Mouse (Mus musculus): ENCODE results near the gene Lman2.

Gene Lman2

DNA sequence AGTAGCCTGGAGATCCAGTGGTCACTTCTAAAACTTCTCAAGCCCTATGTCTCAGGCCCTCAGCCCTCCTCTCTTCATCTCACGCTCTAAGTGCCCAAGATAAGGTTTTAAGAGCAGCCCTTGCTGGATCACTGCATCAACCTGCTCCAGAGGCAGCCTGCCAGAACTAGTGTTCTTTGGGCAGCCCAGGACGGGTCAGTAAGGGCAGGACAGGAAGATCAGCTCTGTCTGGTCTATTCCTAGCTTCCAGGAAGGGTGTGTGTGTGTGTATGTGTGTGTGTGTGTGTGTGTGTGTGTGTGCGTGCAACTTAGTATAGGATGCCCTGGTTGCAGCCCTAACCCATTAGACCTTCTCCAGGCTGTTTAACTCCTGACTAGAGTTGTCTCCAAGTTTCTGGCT lies 7.7 kb upstream of the Lman2 start:
- DNase-seq: no peak

DNA sequence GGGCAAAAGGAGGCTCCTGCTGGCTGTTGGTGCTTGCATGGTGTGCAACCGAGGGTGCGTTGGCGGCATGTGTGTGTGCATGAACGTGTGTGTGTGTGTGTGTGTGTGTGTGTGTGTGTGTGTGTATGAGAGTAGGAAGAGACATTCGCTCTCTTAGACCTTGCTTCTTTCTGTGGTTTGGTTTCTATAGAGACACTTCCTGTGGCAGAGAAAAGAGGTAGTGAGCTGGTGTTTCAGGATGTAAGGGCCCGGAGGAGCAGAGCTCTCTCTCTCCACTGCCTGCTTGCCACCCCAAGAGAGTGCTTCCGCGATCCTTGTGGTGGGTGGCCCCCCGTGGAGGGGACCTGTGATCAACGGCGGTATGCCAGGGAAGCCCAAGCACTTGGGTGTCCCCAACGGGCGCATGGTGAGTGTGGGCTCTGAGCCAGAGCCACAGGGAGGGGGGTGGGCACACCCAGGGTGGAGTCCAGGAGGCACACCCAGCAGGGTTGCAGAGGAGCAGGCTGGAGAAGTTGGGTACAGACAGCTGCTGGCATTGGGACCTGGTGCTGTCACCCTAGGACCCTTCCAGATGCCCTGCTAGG lies 7.0 kb upstream of the Lman2 start, which contains the start of gene Rgs14:
Gene Rgs14 (plus strand): TSS at position 202 of the 584 bp plus-strand sequence.
- DNase-seq: peak; percentile 81 to 88

DNA sequence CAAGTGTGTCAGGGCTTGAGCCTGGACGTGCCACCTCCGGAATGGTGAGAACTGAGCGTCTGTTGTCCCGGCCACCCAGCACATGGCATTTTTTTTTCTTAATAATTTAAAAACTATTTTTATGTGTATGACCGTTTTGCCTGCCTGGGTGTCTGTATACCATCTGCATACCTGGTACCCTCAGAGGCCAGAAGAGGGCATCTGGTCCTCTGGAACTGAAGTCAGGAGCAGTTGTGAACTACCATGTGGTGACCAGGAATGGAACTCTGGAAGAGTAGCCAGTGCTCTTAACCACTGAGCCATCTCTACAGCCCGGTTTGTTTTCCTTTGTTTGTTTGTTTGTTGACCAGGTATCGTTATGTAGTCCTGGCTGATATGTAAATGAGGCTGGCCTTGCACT lies 5.8 kb upstream of the Lman2 start:
- DNase-seq: peak in 1 of 2 experiments; percentile 42

DNA sequence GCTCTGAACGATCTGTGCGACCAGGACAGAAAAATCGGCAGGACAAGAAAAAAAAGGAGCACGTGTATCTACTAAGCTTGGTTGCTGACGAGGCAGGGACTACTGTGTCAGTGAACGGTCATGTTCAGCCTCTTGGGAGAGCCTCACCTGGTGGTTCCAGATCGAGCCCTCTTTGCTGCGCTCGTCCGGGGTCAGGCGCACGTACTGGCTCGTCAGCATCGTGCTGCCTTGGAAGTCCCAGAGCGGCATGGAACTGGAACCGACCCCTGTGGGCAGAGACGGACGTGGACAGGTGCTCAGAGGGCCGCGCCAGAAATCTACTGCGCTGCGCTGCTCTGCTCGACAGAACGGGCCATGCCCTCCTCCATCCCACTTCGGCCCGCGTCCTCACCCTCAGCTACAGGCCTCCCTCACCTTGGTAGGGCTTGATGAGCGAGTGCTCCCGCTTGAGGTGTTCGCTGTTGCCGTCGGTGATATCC lies 570 bp downstream of the Lman2 start:
- DNase-seq: peak in 1 of 2 experiments; percentile 35

DNA sequence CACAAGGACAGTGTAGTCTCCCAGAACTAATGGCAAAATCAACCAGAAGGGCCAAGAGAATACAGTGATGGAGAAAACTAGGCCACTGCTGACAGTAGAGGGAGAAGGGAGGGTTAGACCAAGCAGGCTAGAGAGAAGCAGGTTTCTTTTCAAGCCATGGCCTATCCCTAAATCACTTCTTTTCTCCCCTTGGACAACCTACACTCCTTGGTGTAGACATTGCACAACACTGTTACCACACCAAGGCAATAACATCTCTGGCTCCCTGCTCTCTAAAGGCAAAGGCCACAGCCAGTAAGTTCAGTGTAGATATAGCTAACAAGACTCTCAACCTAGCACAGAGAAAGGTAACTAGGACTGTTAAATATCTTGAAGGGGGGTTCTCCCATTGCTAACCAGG lies 1.4 kb downstream of the Lman2 start:
- DNase-seq: no peak

DNA sequence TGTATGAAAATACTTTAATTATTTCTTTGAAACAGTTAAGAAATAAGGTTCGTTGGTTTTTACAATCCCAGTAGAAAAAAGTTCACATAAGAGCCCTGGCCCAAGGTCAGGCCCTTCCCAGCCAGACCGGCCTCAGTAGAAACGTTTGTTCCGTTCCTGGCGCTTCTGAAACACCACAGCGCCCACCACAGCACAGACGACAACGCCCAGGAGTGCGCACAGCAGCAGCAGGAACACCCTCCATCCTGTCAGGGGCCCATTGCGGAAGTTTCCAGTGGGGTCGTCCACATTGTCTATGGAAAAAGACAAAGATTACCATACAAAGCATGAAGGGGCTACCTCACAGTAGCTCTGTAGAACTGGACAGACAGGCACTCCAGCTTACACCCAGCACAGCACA lies 15.8 kb downstream of the Lman2 start:
- no peak for DNase-seq

DNA sequence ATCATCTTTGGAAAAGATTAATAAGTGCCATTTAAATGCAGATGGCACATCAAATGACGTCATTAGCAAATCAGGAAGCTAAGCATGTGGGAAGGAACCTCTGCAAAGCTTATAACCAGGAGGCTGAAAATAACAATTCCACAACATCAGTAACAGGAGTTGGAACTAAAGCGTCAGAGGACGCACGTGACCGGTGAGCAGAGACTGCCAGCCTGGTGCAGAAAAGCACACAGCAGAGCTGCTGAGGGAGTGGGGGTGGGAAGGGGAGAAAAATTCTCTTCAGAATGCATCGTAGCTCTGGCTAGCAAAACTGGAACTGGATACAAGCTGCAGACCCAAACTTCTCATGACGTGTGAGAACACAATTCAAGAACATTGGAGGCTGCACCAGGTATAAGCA lies 18.3 kb downstream of the Lman2 start:
- no peak for DNase-seq

DNA sequence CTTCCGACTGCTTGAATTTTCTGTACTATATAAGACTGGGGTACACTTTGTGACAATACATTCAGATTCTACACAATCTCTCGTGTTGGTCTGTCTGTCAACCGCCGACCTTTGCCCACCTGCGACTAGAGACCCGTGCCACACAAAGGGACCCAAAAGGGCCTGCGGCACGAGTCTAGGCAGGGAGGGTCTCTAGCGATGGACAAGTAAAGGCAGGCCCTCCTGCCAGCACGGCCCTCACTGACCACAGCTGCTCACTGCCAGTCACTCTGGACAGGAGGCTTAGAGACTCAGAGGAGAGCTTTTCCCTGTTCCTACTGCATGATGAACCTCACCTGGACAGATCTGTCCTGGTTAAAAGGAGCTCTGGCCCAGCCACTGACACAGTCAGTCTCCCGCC lies 20.1 kb downstream of the Lman2 start:
- no peak for DNase-seq

DNA sequence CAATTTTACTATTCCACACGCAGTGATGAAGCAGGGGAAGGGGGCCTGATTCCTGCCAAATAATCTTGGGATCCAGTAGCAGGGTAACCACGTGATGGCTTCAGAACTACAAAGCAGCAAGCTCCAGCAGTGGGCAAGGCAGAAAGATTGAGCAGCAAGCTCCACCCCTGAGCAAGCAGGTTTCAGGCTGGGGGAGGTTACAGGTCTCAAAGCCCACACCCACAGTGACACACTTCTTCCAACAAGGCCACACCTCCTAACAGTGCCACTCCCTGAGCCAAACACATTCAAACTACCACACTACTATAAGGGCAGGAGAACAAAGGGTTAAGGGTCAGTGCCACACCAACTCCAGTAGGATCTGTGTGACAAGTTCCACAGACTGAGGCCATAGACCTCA lies 23.3 kb downstream of the Lman2 start:
- DNase-seq: no peak

DNA sequence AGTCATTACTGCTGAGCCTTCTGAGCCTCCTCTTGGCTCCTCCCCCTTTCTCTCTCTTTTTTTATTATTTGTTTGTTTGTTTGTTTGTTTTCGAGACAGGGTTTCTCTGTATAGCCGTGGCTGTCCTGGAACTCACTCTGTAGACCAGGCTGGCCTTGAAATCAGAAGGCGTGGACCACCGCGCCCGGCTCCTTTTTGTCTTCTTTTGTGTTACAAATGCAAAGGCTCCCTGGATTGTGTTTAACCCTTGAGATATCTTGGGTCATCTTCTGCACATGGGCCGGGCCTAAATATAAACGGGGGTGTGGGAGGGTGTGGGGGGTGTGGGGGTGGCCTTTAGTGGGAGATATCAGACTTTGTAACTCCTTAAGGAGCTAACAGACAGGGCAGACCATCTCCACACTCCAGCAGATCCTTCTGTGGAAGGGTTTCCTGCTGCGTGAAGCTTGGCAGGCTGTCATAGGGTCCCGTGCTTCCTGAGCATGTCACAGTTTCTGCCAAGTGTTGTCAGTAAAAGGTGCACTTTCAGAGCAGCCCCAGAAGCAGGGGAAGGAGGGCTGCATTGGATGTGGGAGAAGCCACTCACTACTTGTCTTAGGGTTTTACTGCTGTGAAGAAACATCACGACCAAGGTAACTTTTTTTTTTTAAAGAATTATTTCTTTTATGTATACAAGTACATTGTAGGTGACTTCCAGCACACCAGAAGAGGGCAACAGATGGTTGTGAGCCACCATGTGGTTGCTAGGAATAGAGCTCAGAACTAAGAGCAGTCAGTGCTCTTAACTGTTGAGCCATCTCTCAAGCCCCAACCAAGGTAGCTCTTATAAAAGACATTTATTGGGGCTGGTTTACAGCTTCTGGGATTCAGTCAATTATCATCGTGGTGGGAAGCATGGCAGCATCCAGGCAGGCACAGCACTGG lies 24.2 kb downstream of the Lman2 start:
- DNase-seq: no peak

DNA sequence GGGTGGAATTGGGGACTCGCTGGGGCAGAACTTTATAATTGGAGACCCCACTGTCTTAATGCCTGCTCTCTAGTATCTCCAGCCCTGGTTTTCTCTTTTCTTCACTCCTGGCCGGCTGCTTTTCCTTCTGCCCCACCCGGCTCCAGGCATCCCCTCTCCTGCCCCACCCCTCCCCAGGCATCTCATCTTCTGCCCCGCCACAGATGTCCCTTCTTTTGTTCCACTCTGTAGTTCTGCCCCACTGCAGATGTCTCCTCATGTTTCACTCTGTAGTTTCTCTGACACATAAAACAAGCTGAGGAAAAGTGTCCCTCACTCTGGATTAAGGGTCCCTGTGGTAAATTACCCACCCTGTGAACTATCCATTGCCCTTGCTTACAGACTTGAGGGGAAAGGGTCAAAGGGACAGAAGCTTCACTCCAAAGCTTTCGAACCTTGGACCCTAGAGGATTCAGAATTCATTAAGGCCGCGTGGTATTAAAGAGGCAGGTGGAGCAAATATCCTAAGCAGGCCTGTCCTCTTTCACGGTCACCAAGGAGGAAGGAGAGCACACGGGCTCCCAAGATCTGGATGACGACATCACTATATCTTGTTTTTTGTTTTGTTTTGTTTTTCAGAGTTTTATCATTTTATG lies 25.1 kb downstream of the Lman2 start:
- DNase-seq: no peak

DNA sequence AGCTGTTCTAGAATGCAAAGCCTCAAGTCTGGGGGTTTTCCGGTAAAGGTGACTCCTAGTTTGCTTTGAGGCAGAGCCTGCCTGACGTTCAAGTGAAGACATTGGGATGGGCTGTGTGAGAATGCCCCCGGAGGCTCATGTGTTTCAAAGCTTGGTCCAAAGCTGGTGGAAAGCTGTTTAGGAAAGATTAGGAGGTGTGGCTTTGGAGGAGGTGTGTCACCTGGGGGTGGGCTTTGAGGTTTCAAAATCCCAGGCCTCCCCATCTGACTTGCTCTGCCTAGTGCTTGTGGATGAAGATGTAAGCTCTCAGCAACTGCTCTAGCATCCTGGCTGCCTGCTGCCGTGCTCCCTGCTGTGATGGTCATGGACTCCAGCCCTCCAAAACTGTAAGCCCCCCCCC lies 26.9 kb downstream of the Lman2 start:
- no peak for DNase-seq

DNA sequence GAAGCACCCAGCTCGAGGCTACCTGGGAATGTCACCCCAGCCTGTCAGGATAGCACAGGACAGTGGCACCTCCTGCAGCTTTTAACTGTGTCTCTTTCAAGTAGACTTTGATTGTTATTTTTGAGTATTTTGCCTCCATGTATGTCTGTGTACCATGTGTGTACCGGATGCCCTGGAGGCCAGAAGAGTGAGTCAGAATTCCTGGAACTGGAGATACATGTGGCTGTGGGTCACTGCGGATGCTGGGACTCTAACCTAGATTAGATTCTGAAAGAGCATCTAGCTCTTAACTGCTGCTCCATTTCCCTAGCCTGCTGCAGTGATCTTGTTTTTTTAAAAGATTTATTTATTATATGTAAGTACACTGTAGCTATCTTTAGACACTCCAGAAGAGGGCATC lies 30.3 kb downstream of the Lman2 start:
- no peak for DNase-seq

DNA sequence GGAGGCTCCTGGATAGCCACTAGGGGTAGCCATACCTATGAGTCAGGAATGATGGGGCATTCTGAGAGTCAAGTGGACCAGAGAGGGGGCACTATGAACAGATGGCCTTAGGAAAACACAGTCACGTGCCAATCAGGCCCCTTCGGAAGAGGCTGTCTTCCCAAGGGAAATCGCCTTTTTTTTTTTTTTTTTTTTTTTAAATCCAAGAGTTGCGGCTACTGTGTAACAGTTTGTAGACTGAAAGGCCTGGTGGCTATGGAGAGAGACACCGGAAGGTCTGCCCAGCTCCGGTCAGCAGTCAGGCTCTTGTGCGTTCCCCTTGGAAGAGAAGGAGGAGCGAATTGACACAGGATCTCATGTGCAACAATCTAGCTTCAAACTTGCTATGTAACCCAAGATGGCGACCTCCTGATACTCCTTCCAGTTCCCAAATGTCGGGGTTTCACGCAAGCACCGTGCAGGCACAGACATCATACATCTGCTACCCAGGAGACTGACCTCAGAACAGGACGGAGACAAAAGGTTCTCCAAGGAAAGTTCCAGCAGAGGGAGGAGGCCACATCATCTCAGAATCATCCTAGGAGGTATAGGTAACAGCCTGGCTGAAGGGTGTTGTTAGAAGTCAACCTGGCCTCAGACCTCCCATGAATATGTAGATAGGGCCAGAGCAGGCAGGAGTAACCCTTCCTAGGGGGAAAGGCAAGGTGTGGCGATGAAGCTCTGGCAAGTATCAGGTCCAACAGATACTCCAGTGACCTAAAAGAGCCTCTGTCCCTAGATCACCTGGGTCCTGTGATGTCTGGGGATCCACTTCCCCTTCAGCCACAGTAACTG lies 31.8 kb downstream of the Lman2 start:
- no peak for DNase-seq

DNA sequence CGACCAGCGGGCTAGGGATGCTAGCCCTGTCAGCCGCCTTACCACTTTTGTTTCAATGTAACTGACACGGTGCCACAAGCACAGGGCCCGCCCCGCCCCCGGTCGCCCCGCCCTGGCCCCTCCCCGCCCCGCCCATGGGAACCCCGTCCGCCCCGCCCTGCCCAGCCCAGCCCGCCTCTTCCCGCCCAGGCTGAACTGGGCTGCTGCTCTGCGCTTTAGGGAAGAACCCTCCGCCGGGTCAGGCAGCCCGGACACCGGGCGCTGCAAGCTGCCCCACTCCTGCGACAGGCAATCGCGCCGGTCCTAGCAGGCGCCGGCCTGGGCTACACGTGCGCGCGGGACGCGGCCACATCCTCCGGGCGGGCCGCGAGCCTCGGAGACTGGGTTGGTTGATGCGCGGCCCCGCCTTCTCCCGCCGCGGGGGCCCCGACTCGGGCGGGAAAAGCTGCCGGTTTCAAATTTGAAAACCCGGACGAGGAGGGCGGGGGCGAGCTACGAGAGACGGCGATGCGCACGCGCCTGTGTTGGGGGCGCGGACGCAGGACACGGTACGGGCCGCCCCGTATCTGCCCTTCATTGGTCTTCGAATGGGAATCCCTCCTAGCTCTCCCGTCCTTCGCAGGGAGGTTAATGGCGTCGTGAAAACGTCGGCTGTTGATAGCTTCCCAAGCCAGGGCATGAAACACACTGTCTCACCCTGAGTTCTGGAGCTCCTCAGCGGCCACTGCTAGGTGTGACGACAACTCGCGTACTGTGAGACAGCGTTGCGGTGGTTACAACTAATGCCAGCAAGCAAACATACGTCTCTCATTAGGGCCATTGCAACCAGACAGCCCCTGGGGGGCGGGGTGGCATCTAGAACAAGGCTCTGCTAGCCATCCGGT lies 32.7 kb downstream of the Lman2 start, which contains the start of gene Mxd3:
Gene Mxd3 (minus strand): TSS at position 141 of the 884 bp plus-strand sequence.
- peak; percentile 74 to 82 for DNase-seq

DNA sequence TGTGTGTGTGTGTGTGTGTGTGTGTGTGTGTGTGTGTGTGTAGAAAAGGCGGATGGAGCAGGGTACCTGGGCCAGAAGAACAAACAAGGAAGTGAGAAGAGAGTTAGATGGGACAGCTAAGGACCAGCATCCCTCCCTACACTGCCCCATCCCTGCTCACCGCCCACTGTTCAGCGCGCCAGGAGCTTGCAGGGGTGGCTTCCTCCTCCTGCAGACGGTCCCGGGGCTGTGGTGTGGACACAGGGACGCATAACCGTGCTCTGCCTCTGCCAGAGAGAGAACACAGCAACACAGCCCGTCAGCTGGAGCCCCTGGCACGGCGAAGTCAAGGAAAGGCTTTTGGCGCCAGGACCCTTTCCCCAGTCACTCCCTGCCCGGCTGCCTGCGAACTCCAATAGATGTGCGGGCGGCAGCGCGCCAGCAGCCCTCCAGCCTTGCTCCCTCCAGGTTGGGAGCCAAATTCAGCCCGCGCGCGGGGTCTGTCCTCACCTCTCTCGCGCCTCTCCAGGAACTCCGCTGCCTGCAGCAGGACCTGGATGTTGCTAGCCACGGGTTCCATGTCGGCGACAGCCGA lies 33.4 kb downstream of the Lman2 start:
- DNase-seq: peak in 1 of 2 experiments; percentile 50

DNA sequence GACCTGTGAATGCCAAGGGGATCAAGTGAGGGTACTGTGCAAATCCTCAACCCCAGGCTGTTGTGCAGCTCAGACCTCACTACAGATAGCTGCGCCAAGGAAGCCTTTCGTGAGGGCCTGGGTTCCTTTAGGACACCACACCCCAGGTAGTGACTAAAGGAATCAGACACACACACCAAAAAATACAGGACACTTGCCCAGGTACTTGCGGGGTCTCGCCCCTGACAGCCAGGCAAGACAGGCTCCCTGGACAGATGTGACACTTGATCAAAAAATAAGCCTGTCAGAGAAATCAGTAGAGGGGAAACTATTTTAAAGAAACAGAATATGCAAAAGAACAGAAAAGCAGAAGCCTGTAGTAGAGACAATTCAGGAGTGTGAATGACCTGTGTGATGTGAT lies 33.9 kb downstream of the Lman2 start:
- no peak for DNase-seq

DNA sequence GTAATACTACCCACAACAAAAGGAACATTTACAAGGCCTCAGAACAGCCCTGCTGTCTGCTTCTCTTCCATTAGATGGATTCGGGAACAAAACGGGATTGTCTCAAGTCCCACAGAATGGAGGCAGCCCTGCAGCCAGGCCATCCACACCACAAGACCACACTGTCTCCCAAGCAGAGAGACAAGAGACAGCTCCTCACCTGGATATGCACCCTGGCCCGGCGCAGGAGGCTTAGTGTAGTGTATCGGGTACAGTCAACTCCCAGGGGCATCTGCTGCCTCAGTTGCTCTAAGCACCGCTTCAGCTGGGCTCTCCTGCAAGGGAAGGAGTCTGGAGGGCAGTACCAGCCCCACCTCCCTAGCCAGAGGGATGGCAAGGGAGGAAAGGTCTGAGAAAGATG lies 34.4 kb downstream of the Lman2 start:
- no peak for DNase-seq

DNA sequence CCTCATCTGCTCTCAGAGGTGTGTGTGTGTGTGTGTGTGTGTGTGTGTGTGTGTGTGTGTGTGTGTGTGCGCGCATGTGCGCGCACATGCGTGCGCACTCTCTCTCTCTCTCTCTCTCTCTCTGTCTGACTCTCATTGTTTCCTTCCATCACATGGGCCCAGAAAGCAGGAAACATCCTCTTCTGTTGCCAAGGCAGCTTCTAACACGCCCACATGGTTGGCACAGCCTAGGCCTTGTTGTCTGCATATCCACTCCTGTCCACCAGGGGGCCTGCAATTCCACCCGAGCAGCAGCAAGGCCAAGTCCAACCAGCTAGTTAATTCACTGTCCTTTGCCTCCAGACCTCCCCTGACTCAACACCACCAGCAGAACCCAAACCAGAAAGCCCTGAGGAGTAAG lies 35.0 kb downstream of the Lman2 start:
- peak; percentile 77 to 85 for DNase-seq

DNA sequence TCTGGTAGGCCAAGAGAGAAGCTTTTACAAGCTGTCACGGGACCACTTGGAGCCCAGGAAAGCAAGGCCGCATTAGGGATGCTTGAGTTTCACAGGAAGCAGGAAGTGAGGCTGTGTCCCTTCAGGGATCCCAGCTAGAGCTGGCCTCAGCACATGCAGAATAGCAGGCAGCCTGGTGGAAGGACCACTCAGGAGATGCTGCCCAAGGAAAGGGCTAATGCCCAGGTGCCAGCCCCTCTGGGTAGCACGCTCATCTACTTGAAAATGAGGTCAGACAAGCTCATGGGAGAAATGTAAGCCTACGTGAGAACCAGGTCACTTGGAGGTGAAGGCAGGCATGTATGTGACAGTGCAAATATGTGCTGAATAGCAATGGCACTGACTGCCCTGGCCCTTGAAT lies 35.4 kb downstream of the Lman2 start:
- no peak for DNase-seq

DNA sequence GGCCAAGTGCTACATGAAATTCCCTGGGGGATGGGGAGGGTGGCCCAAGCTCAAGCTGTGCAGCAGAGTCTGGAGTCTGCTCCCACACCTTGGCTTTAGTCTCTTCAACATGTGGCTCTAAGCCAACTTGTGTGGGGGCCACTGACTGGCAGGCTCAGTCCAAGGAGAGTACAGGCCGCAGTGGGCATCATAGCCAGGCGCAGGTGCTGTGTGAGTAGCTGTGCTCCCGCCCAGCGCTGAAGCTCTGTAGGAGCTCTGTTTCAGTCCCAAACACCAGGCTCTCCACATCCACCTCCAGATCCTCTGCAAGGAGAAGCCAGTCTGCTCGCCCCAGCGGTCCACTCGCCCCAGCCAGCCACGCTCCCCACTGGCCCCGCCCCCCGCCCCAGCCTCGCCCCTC lies 37.0 kb downstream of the Lman2 start:
- DNase-seq: no peak

Measured in thymus, adult 18-20 months (tissue).